Mouse (Mus musculus): Measurements from ENCODE around the gene Plscr4. TPM values are rescaled to one million over a fixed set of nuclear protein-coding genes. Genes with fewer than 3 reads are reported as not detected.

Gene Plscr4
- total and polyA plus RNA-seq, 2 experiments from 2014 or later, result 9.0 to 11.4 TPM

- no peak overlapping the region for H3K9ac ChIP-seq (replicated peaks; ENCODE audit: low read depth, low read length)
- H3K36me3 ChIP-seq (replicated peaks; ENCODE audit: control insufficient read depth, insufficient read depth, low read length), result no peaks in the 10 kb centered on the region
- no peak overlapping the region for H3K4me3 ChIP-seq (ENCODE audit: low read depth, low read length)
- H3K27ac ChIP-seq (ENCODE audit: low read depth), result no peak overlapping the region
- 51% methylated on average over 6 of the region's 6 CpGs for WGBS
- no peak for DNase-seq (ENCODE audit: low spot score)
- no peak overlapping the region for H3K4me2 ChIP-seq (ENCODE audit: low read depth, low read length)
- H3K27me3 ChIP-seq (ENCODE audit: control insufficient read depth, insufficient read depth, low read length), result no peaks in the 10 kb centered on the region
- H3K4me1 ChIP-seq (ENCODE audit: control insufficient read depth, insufficient read depth), result peaks cover 13% of the 10 kb centered on the region; the same call in 1 of the 2 replicates
- ATAC-seq (ENCODE audit: insufficient read depth, low read depth), result no peak
- TF ChIP-seq EP300 (IDR thresholded peaks at IDR 0.05; ENCODE audit: low read depth) (no peak), CTCF (IDR thresholded peaks at IDR 0.05; ENCODE audit: low read depth) (no peak)
- H3K9me3 ChIP-seq (replicated peaks; ENCODE audit: control insufficient read depth, low read length), result no peaks in the 10 kb centered on the region
Observed at GRCm38 (mm10) chr9:92537735-92538134, 80.6 kb downstream of the Plscr4 start.

- H3K9ac ChIP-seq (replicated peaks; ENCODE audit: low read depth, low read length), result no peak overlapping the region
- 54% methylated on average over 6 of the region's 6 CpGs for WGBS
- no peak for DNase-seq (ENCODE audit: low spot score)
- no peak for TF ChIP-seq EP300 (IDR thresholded peaks at IDR 0.05; ENCODE audit: low read depth)
- TF ChIP-seq CTCF (IDR thresholded peaks at IDR 0.05; ENCODE audit: low read depth), result no peak
- H3K36me3 ChIP-seq (replicated peaks; ENCODE audit: control insufficient read depth, insufficient read depth, low read length), result no peaks in the 10 kb centered on the region
- peak overlapping the region; percentile 19; the same call in 1 of the 2 replicates for H3K4me2 ChIP-seq (ENCODE audit: low read depth, low read length)
- peaks cover 17% of the 10 kb centered on the region; the same call in 1 of the 2 replicates for H3K4me1 ChIP-seq (ENCODE audit: control insufficient read depth, insufficient read depth)
- H3K27me3 ChIP-seq (ENCODE audit: control insufficient read depth, insufficient read depth, low read length), result no peaks in the 10 kb centered on the region
- H3K4me3 ChIP-seq (ENCODE audit: low read depth, low read length), result no peak overlapping the region
- ATAC-seq (ENCODE audit: insufficient read depth, low read depth), result no peak
- no peak overlapping the region for H3K27ac ChIP-seq (ENCODE audit: low read depth)
- H3K9me3 ChIP-seq (replicated peaks; ENCODE audit: control insufficient read depth, low read length), result no peaks in the 10 kb centered on the region
Observed at GRCm38 (mm10) chr9:92538216-92538615, 81.0 kb downstream of the Plscr4 start.

Other genes starting within 250 kb of the Plscr4 start
- 17.7 and 22.1 TPM in 2 replicates for gene Plscr1, start 207.6 kb upstream of the Plscr4 start, total RNA-seq (2014; rRNA removed; ENCODE audit: low replicate concordance)
- 25.4 and 25.8 TPM in 2 replicates for gene Plscr1, start 207.6 kb upstream of the Plscr4 start, polyA plus RNA-seq (2015; fragmentation: Nextera tagmentation; extraction: Ambion mirVana)
- gene Plscr2, start 181.8 kb upstream of the Plscr4 start, total RNA-seq (2014; rRNA removed; ENCODE audit: low replicate concordance), result 12.2 and 12.9 TPM in 2 replicates
- 9.7 and 10.9 TPM in 2 replicates for gene Plscr2, start 181.8 kb upstream of the Plscr4 start, polyA plus RNA-seq (2015; fragmentation: Nextera tagmentation; extraction: Ambion mirVana)
- not detected in 2 replicates for gene 1700057G04Rik, start 148.0 kb upstream of the Plscr4 start, total RNA-seq (2014; rRNA removed; ENCODE audit: low replicate concordance)
- not detected in 2 replicates for gene 1700057G04Rik, start 148.0 kb upstream of the Plscr4 start, polyA plus RNA-seq (2015; fragmentation: Nextera tagmentation; extraction: Ambion mirVana)
- gene Plod2, start 84.8 kb downstream of the Plscr4 start, total RNA-seq (2014; rRNA removed; ENCODE audit: low replicate concordance), result 22.1 and 22.4 TPM in 2 replicates
- gene Plod2, start 84.8 kb downstream of the Plscr4 start, polyA plus RNA-seq (2015; fragmentation: Nextera tagmentation; extraction: Ambion mirVana), result 11.5 and 13.1 TPM in 2 replicates